Mouse (Mus musculus): ENCODE measurements around the gene Nfasc. TPM values are rescaled to one million over a fixed set of nuclear protein-coding genes. Genes with fewer than 3 reads are reported as not detected.
A peak's percentile ranks its signal among the peaks of the same experiment; 100 is the strongest.

The Nfasc gene
- polyA plus RNA-seq, 1 experiment from 2014 or later, result 26.9 TPM

- Histone ChIP-seq H3K4me1 (ENCODE audit: control insufficient read depth, insufficient read depth, low read length) (peaks cover 5% of the 10 kb centered on the region; the same call in 1 of the 2 replicates), H3K27ac (ENCODE audit: low read depth, low read length) (no peak overlapping the region), H3K4me2 (ENCODE audit: low read length) (no peak overlapping the region), H3K4me3 (ENCODE audit: low read depth, low read length) (no peak overlapping the region), H3K36me3 (ENCODE audit: control insufficient read depth, insufficient read depth, low read length) (no peaks in the 10 kb centered on the region), H3K27me3 (replicated peaks; ENCODE audit: control insufficient read depth, insufficient read depth, low read length) (0 out of 2 replicates have a peak, but pooled peaks cover 4% of the 10 kb centered on the region), H3K9ac (ENCODE audit: low read length) (no peak overlapping the region), H3K9me3 (replicated peaks; ENCODE audit: control insufficient read depth, low read length) (no peaks in the 10 kb centered on the region)
- no peak for ATAC-seq
- WGBS, result 90% methylated on average over 9 of the region's 9 CpGs
- DNase-seq (ENCODE audit: low spot score), result no peak
Observed at GRCm38 (mm10) chr1:132746302-132746701, 4.7 kb upstream of the Nfasc start.

GRCm38 (mm10) chr1:132745636-132746035, 4.0 kb upstream of the Nfasc start:
- ATAC-seq, result no peak
- Histone ChIP-seq H3K4me3 (ENCODE audit: low read depth, low read length) (no peak overlapping the region), H3K27me3 (replicated peaks; ENCODE audit: control insufficient read depth, insufficient read depth, low read length) (0 out of 2 replicates have a peak, but pooled peaks cover 4% of the 10 kb centered on the region), H3K9ac (ENCODE audit: low read length) (no peak overlapping the region), H3K4me1 (ENCODE audit: control insufficient read depth, insufficient read depth, low read length) (peaks cover 7% of the 10 kb centered on the region; the same call in 1 of the 2 replicates), H3K27ac (ENCODE audit: low read depth, low read length) (no peak overlapping the region), H3K36me3 (ENCODE audit: control insufficient read depth, insufficient read depth, low read length) (no peaks in the 10 kb centered on the region), H3K9me3 (replicated peaks; ENCODE audit: control insufficient read depth, low read length) (no peaks in the 10 kb centered on the region), H3K4me2 (ENCODE audit: low read length) (no peak overlapping the region)
- 75% methylated on average over 6 of the region's 6 CpGs for WGBS
- DNase-seq (ENCODE audit: low spot score), result no peak

- peaks cover 56% of the 10 kb centered on the region for H3K4me1 ChIP-seq (ENCODE audit: control insufficient read depth, insufficient read depth, low read length)
- peak; percentile 92 for DNase-seq (ENCODE audit: low spot score)
- H3K4me2 ChIP-seq (ENCODE audit: low read length), result peak overlapping the region; percentile 82
- peak overlapping the region; percentile 90 for H3K27ac ChIP-seq (ENCODE audit: low read depth, low read length)
- H3K27me3 ChIP-seq (replicated peaks; ENCODE audit: control insufficient read depth, insufficient read depth, low read length), result 0 out of 2 replicates have a peak, but pooled peaks cover 4% of the 10 kb centered on the region
- under 1% methylated on average over 11 of the region's 11 CpGs for WGBS
- H3K36me3 ChIP-seq (ENCODE audit: control insufficient read depth, insufficient read depth, low read length), result no peaks in the 10 kb centered on the region
- ATAC-seq, result peak; percentile 67
- no peaks in the 10 kb centered on the region for H3K9me3 ChIP-seq (replicated peaks; ENCODE audit: control insufficient read depth, low read length)
- H3K9ac ChIP-seq (ENCODE audit: low read length), result peak overlapping the region; percentile 85
- H3K4me3 ChIP-seq (ENCODE audit: low read depth, low read length), result peak overlapping the region; percentile 63
Observed at GRCm38 (mm10) chr1:132739077-132739521, 2.5 kb downstream of the Nfasc start.

GRCm38 (mm10) chr1:132736171-132736570, 5.4 kb downstream of the Nfasc start:
- Histone ChIP-seq H3K36me3 (ENCODE audit: control insufficient read depth, insufficient read depth, low read length) (no peaks in the 10 kb centered on the region), H3K27me3 (replicated peaks; ENCODE audit: control insufficient read depth, insufficient read depth, low read length) (no peaks in the 10 kb centered on the region), H3K27ac (ENCODE audit: low read depth, low read length) (0 out of 2 replicates have a peak overlapping the region, but pooled peaks have one; percentile 27), H3K9ac (ENCODE audit: low read length) (no peak overlapping the region; the same call in 1 of the 2 replicates), H3K4me3 (ENCODE audit: low read depth, low read length) (no peak overlapping the region), H3K4me2 (ENCODE audit: low read length) (peak overlapping the region; percentile 14; the same call in 1 of the 2 replicates), H3K4me1 (ENCODE audit: control insufficient read depth, insufficient read depth, low read length) (peaks cover 60% of the 10 kb centered on the region), H3K9me3 (replicated peaks; ENCODE audit: control insufficient read depth, low read length) (no peaks in the 10 kb centered on the region)
- DNase-seq (ENCODE audit: low spot score) (peak; percentile 63), ATAC-seq (peak; percentile 11; the same call in 1 of the 2 replicates)
- 2% methylated on average over 4 of the region's 4 CpGs for WGBS

- no peak for ATAC-seq
- H3K4me1 ChIP-seq (ENCODE audit: control insufficient read depth, insufficient read depth, low read length), result peaks cover 48% of the 10 kb centered on the region
- H3K9me3 ChIP-seq (replicated peaks; ENCODE audit: control insufficient read depth, low read length), result no peaks in the 10 kb centered on the region
- no peaks in the 10 kb centered on the region for H3K36me3 ChIP-seq (ENCODE audit: control insufficient read depth, insufficient read depth, low read length)
- no peak overlapping the region for H3K9ac ChIP-seq (ENCODE audit: low read length)
- no peaks in the 10 kb centered on the region for H3K27me3 ChIP-seq (replicated peaks; ENCODE audit: control insufficient read depth, insufficient read depth, low read length)
- DNase-seq (ENCODE audit: low spot score), result no peak
- H3K27ac ChIP-seq (ENCODE audit: low read depth, low read length), result no peak overlapping the region
- no peak overlapping the region for H3K4me2 ChIP-seq (ENCODE audit: low read length)
- 50% methylated on average over 9 of the region's 9 CpGs for WGBS
- no peak overlapping the region for H3K4me3 ChIP-seq (ENCODE audit: low read depth, low read length)
Observed at GRCm38 (mm10) chr1:132733873-132734447, 7.6 kb downstream of the Nfasc start.

- no peaks in the 10 kb centered on the region for H3K9me3 ChIP-seq (replicated peaks; ENCODE audit: control insufficient read depth, low read length)
- no peak for ATAC-seq
- H3K4me3 ChIP-seq (ENCODE audit: low read depth, low read length), result no peak overlapping the region
- WGBS, result 75% methylated on average over 12 of the region's 12 CpGs
- H3K9ac ChIP-seq (ENCODE audit: low read length), result no peak overlapping the region
- H3K4me2 ChIP-seq (ENCODE audit: low read length), result no peak overlapping the region
- H3K36me3 ChIP-seq (ENCODE audit: control insufficient read depth, insufficient read depth, low read length), result no peaks in the 10 kb centered on the region
- H3K27me3 ChIP-seq (replicated peaks; ENCODE audit: control insufficient read depth, insufficient read depth, low read length), result no peaks in the 10 kb centered on the region
- DNase-seq (ENCODE audit: low spot score), result no peak
- peaks cover 42% of the 10 kb centered on the region for H3K4me1 ChIP-seq (ENCODE audit: control insufficient read depth, insufficient read depth, low read length)
- H3K27ac ChIP-seq (ENCODE audit: low read depth, low read length), result no peak overlapping the region
Observed at GRCm38 (mm10) chr1:132732307-132732706, 9.3 kb downstream of the Nfasc start.

- no peak overlapping the region for H3K4me2 ChIP-seq (ENCODE audit: low read length)
- H3K27me3 ChIP-seq (replicated peaks; ENCODE audit: control insufficient read depth, insufficient read depth, low read length), result no peaks in the 10 kb centered on the region
- no peak overlapping the region for H3K27ac ChIP-seq (ENCODE audit: low read depth, low read length)
- H3K9ac ChIP-seq (ENCODE audit: low read length), result no peak overlapping the region
- WGBS, result 14% methylated on average over 2 of the region's 2 CpGs
- H3K4me3 ChIP-seq (ENCODE audit: low read depth, low read length), result no peak overlapping the region
- H3K4me1 ChIP-seq (ENCODE audit: control insufficient read depth, insufficient read depth, low read length), result peaks cover 15% of the 10 kb centered on the region; the same call in 1 of the 2 replicates
- ATAC-seq, result peak; percentile 35; the same call in 1 of the 2 replicates
- no peaks in the 10 kb centered on the region for H3K9me3 ChIP-seq (replicated peaks; ENCODE audit: control insufficient read depth, low read length)
- peak; percentile 45 for DNase-seq (ENCODE audit: low spot score)
- H3K36me3 ChIP-seq (ENCODE audit: control insufficient read depth, insufficient read depth, low read length), result no peaks in the 10 kb centered on the region
Observed at GRCm38 (mm10) chr1:132727548-132727947, 14.0 kb downstream of the Nfasc start.

- no peaks in the 10 kb centered on the region for H3K36me3 ChIP-seq (ENCODE audit: control insufficient read depth, insufficient read depth, low read length)
- no peak overlapping the region for H3K4me3 ChIP-seq (ENCODE audit: low read depth, low read length)
- no peaks in the 10 kb centered on the region for H3K9me3 ChIP-seq (replicated peaks; ENCODE audit: control insufficient read depth, low read length)
- 81% methylated on average over 4 of the region's 4 CpGs for WGBS
- H3K9ac ChIP-seq (ENCODE audit: low read length), result no peak overlapping the region
- no peaks in the 10 kb centered on the region for H3K27me3 ChIP-seq (replicated peaks; ENCODE audit: control insufficient read depth, insufficient read depth, low read length)
- no peak overlapping the region for H3K4me2 ChIP-seq (ENCODE audit: low read length)
- DNase-seq (ENCODE audit: low spot score), result no peak
- H3K4me1 ChIP-seq (ENCODE audit: control insufficient read depth, insufficient read depth, low read length), result peaks cover 5% of the 10 kb centered on the region
- H3K27ac ChIP-seq (ENCODE audit: low read depth, low read length), result no peak overlapping the region
- no peak for ATAC-seq
Observed at GRCm38 (mm10) chr1:132722362-132722761, 19.2 kb downstream of the Nfasc start.

- 64% methylated on average over 3 of the region's 3 CpGs for WGBS
- Histone ChIP-seq H3K4me1 (ENCODE audit: control insufficient read depth, insufficient read depth, low read length) (no peaks in the 10 kb centered on the region; the same call in 1 of the 2 replicates), H3K9me3 (replicated peaks; ENCODE audit: control insufficient read depth, low read length) (no peaks in the 10 kb centered on the region), H3K9ac (ENCODE audit: low read length) (no peak overlapping the region), H3K27ac (ENCODE audit: low read depth, low read length) (no peak overlapping the region), H3K36me3 (ENCODE audit: control insufficient read depth, insufficient read depth, low read length) (no peaks in the 10 kb centered on the region), H3K4me2 (ENCODE audit: low read length) (no peak overlapping the region), H3K4me3 (ENCODE audit: low read depth, low read length) (no peak overlapping the region), H3K27me3 (replicated peaks; ENCODE audit: control insufficient read depth, insufficient read depth, low read length) (no peaks in the 10 kb centered on the region)
- ATAC-seq, result no peak
- DNase-seq (ENCODE audit: low spot score), result no peak
Observed at GRCm38 (mm10) chr1:132721266-132721665, 20.3 kb downstream of the Nfasc start.
